Mouse (Mus musculus) bone marrow macrophage, adult 2 months (primary cell): ENCODE measurements around the gene Cep72. TPM values are rescaled to one million over a fixed set of nuclear protein-coding genes. Genes with fewer than 3 reads are reported as not detected.

Source experiments
- H3K27ac ChIP-seq: 2 replicates; pipeline ENCODE4 v1.5.1; 2012; ENCODE audit warnings: low read depth, low read length; ENCODE audit not compliant: insufficient read depth
- H3K4me1 ChIP-seq: 2 replicates; pipeline ENCODE4 v1.6.1; 2012; ENCODE audit warnings: low read length; ENCODE audit not compliant: control insufficient read depth, insufficient read depth
- H3K4me3 ChIP-seq: 2 replicates; pipeline ENCODE4 v1.5.1; 2012; ENCODE audit warnings: mild to moderate bottlenecking, low read length, moderate library complexity; ENCODE audit not compliant: insufficient read depth
- CTCF ChIP-seq: IDR thresholded peaks from 2 replicates; pipeline ENCODE4 v1.5.1; 2012; ENCODE audit warnings: low read depth, mild to moderate bottlenecking, low read length, moderate library complexity
- POLR2A ChIP-seq: IDR thresholded peaks from 2 replicates; pipeline ENCODE4 v1.6.1; 2012; ENCODE audit warnings: mild to moderate bottlenecking, low read depth, low read length, borderline replicate concordance
- polyA plus RNA-seq: library from polyadenylated mRNA; stranded (reverse); fragments of >200 nt; gene quantifications from 2 replicates; pipeline ENCODE4 v1.2.4, GENCODE M21; 2012; ENCODE audit not compliant: missing spikeins, insufficient read depth, insufficient read length

Cep72 gene
- polyA plus RNA-seq: 5.6 and 9.4 TPM in 2 replicates

DNA sequence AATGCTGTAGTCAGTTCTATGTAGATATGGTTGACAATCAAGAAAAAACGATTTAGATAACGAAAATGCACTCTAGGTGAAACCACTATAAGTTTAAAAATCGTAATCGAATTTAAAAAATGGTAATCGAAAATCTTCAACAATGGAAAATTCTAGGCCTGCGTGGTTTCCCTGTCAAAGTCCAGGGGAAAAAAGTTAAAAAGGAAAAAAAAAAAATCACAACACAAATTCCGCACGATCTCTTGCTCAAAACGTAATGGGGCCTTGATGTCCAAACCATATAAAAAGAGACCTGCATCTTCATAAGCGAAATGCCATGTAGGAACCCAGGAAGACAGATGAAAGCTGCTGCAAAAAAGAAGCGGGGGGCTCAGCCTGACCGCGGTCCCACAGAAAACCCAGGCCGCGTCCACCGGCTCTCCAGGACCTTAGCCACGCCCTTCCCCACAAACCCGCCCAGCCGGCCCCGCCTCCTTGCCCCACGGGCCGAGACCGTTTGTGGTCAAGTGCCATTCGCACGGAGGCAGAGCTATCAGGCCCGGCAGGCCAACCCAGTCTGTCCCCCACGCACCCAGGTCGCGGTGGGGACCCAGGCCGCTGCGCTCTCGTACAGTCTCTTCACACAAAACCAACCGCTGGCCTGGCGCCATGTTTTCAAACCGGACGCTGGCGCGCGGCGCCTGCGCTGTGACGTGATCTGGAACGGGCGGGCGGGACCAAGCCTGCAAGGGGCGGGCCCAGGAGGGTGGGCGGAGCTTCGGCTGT is at the start of gene Cep72:
Gene Cep72 (minus strand): TSS at position 687 of the 765 bp plus-strand sequence.
- TF ChIP-seq CTCF (no peak), POLR2A (no peak)
- Histone ChIP-seq H3K4me3 (peak within 1 kb of the TSS; percentile 82), H3K27ac (peak within 1 kb of the TSS; percentile 56), H3K4me1 (peaks cover 8% of the 10 kb centered on the region)

DNA sequence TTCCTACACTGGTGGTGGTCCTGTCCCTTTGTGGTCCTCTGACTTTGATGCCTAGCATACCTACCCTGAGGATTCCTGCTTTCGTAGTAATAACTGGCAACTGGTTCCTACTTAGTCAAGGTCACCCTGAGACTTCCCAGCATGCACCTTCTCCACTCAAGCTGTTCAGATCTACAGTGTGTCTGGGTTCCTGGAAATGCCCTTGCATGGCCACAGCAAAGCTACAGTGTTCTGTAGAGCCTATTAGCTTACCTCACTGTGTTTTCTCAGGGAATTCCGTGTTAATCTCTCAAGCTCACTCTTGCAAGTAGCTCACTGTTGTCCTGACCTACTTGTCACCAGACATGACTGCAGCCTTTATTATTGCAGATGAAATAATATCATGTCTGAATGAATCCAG is 45.3 kb upstream of the Cep72 start:
- TF ChIP-seq POLR2A (no peak), CTCF (no peak)
- Histone ChIP-seq H3K4me3 (no peak overlapping the region), H3K4me1 (no peaks in the 10 kb centered on the region), H3K27ac (no peak overlapping the region)

DNA sequence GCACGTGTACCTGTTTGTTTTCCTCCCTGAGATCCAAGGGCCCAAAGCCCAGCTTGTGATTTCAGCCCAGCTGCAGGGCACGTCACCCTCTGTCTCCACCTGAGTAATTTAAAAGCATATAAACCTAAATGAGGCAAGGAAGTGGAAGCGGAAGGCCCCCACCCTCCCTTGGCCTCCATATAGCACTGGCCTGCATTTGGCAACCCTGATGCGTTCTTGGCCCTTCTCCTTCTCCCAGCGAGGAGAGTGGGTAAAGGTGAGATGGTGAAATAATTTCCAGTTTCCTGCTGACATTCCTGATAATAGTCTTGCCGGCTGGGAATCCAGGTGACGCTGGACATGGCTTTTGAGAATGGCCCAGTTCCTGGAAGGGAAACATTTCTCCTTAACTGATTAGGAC is 42.3 kb upstream of the Cep72 start:
- Histone ChIP-seq H3K4me1 (no peaks in the 10 kb centered on the region), H3K27ac (no peak overlapping the region), H3K4me3 (no peak overlapping the region)
- TF ChIP-seq CTCF (no peak), POLR2A (no peak)

DNA sequence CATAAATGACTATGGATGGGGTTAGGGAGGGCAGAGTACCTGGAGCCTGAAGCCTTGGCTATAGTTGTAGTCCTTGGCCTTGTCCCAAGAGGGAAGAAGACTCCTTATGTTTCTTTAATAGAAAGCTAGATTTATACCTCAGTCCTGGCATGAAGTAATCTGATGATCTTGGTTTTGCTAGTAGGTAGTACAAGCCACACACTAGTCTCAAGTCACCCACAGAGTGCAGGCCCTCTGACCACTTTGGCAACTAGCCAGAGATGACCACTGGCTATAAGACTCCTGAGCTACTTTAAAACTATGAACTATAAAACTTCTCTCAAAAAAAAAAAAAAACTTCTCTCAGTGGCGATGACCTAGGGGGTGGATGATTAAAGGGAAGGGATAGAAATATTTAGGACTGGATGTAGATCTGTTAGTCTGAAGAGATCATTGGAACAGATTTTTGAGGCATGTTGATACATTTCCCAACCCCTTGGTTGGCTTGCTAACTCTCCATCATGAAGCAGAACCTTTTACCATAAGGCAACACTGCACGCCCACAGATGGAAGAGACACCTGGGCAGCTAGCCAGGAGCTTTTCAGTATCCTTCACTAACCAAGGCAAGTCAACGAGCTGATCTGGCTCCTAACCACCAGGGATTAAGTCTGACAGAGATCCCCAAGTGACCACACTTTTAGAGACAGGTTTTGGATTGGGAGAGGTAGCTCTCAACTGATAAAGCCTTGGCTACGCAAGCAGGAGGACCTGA is 40.9 kb upstream of the Cep72 start:
- no peak overlapping the region for H3K4me3 ChIP-seq
- no peak overlapping the region for H3K27ac ChIP-seq
- H3K4me1 ChIP-seq: no peaks in the 10 kb centered on the region
- TF ChIP-seq CTCF (no peak), POLR2A (no peak)

DNA sequence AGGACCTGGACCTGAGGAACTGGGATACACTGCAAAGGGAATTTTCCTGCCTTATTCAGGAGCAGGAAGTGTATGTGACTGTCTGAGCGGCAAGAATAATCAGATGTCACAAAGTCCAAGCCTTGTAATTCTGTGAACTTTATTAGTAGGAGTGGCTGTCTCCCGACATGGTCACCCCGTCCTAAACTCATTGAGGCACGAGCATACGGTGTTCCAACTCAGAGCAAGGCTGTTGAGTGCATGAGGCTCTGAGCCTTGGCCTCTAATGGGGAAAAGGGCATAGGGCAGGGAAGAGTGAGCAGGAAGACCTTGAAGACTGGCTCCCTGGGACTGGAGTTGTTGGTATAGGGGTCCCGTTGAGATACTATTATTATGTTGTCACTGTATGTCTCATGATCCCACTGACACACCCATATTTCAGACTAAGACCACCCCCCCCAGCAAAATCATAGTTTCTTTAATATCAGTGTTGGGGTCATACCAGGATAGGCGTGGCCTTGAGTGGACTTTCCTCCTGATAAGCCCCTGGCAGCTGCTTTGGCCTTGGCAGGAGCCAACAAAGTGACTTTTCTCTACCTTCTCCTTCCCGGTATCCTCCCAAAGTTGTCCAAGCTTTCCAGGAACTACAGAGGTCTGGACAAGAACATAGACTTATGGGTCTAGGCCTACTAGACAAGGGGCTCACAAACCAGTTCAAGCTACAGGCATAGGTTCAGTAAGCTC is 40.2 kb upstream of the Cep72 start:
- Histone ChIP-seq H3K4me3 (no peak overlapping the region), H3K27ac (no peak overlapping the region), H3K4me1 (no peaks in the 10 kb centered on the region)
- no peak for TF ChIP-seq CTCF
- TF ChIP-seq POLR2A: no peak

DNA sequence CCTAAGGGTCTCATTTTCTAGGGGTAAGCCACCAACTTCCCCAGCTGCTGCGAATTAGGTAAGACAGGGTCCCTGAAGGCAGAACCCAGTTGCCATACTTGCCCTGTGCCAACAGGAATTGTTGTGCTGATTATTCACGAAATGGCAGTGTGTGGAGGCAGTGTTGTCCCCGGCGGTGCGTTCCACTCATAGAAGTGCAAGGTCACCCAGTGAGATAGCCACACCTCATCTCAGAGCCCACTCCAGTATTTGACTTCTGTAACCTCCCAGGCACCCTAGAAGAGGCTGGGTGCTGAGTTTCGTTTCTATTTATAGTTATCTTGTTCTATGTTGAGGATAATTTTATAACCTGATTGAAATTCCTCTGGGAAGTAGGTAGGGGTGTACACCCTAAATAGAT is 36.8 kb upstream of the Cep72 start:
- Histone ChIP-seq H3K4me1 (no peaks in the 10 kb centered on the region), H3K27ac (no peak overlapping the region), H3K4me3 (no peak overlapping the region)
- TF ChIP-seq CTCF (no peak), POLR2A (no peak)

DNA sequence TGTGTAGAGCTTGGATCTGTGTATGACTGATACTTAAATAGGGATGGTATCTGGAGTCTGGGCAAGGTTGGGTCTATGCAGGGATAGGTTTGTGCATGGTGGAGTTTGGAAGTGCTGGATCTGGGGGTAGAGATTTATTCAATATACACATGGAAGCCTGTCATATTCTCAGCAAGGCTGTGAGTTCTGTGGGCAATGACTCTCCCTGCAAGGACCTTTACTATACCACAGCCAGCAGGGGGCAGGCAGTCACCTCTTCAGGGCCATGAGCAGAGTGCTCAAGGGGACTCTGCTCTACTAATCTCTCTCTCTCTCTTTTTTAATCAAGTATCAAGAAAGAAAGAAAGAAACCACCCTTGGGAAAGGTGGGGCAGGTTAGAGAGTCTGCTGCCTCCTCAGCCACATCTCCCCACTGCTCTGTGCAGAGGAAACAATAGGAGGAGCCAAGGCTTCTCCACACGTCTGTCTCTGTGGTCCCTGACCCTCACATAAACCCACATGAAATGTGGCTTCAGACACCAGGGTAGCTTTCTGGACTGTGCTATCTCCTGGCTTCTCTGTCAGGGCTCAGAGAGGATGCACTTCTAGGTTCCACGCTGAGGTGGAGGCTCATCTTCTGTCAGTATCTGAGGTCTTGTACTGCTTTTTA is 34.7 kb upstream of the Cep72 start:
- H3K4me3 ChIP-seq: no peak overlapping the region
- TF ChIP-seq POLR2A: no peak
- TF ChIP-seq CTCF: peak; percentile 44
- no peaks in the 10 kb centered on the region for H3K4me1 ChIP-seq
- H3K27ac ChIP-seq: no peak overlapping the region

DNA sequence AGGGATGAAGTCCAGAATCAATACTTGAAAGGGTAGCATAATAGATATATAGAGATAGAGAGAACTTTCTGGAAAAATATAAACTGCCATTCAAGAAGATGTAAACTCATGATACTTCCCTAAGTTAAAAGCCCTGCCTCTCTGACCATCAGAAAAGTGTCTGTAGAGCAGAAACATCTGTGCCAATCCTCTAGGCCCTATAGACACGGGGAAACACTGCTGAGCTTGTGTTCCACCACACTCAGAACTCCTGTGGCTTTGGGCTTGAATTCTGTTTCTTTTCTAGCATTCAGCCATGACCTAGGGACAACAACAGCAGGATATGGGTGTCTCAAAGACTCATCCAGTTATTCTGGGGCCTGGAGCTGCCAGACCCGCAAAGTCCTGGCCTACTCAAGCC is 33.8 kb upstream of the Cep72 start:
- TF ChIP-seq CTCF (no peak), POLR2A (no peak)
- Histone ChIP-seq H3K4me1 (no peaks in the 10 kb centered on the region), H3K27ac (no peak overlapping the region), H3K4me3 (no peak overlapping the region)

DNA sequence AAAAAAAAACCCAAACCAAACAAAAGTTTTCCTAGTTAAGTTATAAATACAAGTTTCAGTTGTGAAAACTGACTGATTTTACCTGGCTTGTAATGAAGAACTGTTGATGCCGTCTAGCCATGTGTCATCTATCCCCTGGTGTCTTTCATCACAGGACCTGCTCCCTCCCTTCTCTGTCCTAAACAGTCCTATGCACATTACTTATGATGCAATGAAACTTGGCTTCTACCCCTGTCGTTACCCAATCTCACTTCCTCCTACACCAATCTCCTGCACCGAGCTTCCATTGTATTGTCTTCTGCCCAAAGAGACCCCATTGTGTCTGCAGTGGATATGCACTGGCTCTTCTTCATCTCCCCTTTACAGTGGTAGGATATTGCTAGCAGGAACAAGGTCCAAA is 28.2 kb upstream of the Cep72 start:
- no peak overlapping the region for H3K4me3 ChIP-seq
- H3K27ac ChIP-seq: no peak overlapping the region
- TF ChIP-seq CTCF (no peak), POLR2A (no peak)
- peaks cover 3% of the 10 kb centered on the region; the same call in 1 of the 2 replicates for H3K4me1 ChIP-seq
